Mouse (Mus musculus) neural tube, embryonic 14.5 days (tissue): ENCODE data around the gene Lysmd2. TPM values are rescaled to one million over a fixed set of nuclear protein-coding genes. Genes with fewer than 3 reads are reported as not detected.

Source experiments
- ATAC-seq: fragments of 200-750 bp; cut with Nextera tagmentation; 2 replicates; pipeline ENCODE4 v1.8.0; 2017; ENCODE audit warnings: low read depth, mild to moderate bottlenecking, moderate TSS enrichment, moderate library complexity
- H3K27ac ChIP-seq: fragments of 300-500 bp; sonication (generic); 2 replicates; pipeline ENCODE4 v1.5.1; 2014; ENCODE audit warnings: low read depth, mild to moderate bottlenecking, control low read depth, low read length, moderate library complexity, mixed read lengths
- H3K27me3 ChIP-seq: fragments of 300-500 bp; sonication (generic); 2 replicates; pipeline ENCODE4 v1.6.1; 2014; ENCODE audit warnings: low read length; ENCODE audit not compliant: control insufficient read depth, insufficient read depth
- H3K36me3 ChIP-seq: fragments of 300-500 bp; sonication (generic); 2 replicates; pipeline ENCODE4 v1.6.1; 2014; ENCODE audit warnings: low read length, mixed read lengths; ENCODE audit not compliant: control insufficient read depth, insufficient read depth
- H3K4me1 ChIP-seq: fragments of 300-500 bp; sonication (generic); 2 replicates; pipeline ENCODE4 v1.6.1; 2014; ENCODE audit warnings: low read length; ENCODE audit not compliant: control insufficient read depth, insufficient read depth
- H3K4me2 ChIP-seq: fragments of 300-500 bp; sonication (generic); 2 replicates; pipeline ENCODE4 v1.6.1; 2014; ENCODE audit warnings: mild to moderate bottlenecking, low read depth, low read length, control low read depth
- H3K4me3 ChIP-seq: fragments of 300-500 bp; sonication (generic); 2 replicates; pipeline ENCODE4 v1.5.1; 2014; ENCODE audit warnings: low read depth, low read length, control low read depth, mixed read lengths
- H3K9ac ChIP-seq: fragments of 300-500 bp; sonication (generic); replicated peaks from 2 replicates; pipeline ENCODE4 v1.6.1; 2014; ENCODE audit warnings: low read depth, mild to moderate bottlenecking, control low read depth, low read length, mixed read lengths
- H3K9me3 ChIP-seq: fragments of 300-500 bp; sonication (generic); 2 replicates; pipeline ENCODE4 v1.6.1; 2016; ENCODE audit warnings: low read length; ENCODE audit not compliant: control insufficient read depth
- WGBS: fragments of 180-500 bp; shearing (Covaris S2); extraction: QIAGEN DNeasy Blood & Tissue Kit; methylation state at CpG from one replicate; pipeline ENCODE4 v1.1.7; 2014; 5-methylcytosine and 5-hydroxymethylcytosine counted together
- polyA plus RNA-seq: library from polyadenylated mRNA; unstranded; fragments of >200 nt; fragmentation: Nextera tagmentation; extraction: Ambion mirVana; gene quantifications from 2 replicates; pipeline ENCODE4 v1.2.1, GENCODE M21; 2014

Gene Lysmd2
- polyA plus RNA-seq, 1 experiment from 2014 or later = 42.0 TPM

DNA sequence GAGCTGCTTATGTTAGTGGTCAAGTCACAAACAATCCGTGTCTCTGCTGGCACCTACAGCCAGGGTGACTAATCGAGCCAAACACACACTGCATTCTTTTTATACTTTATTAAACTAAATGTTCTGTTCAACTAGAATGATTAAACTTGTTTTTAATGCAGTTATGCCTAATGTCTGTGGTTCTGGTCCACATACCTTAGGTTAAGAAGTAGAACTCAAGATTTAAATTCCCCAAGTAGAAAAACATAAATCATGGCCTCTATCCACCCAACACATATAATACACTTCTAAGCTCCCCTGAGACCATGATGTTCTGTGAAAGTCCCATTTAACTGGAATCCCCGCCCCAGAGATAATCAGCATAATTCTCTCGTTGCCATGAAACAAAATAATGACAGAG is 54.1 kb downstream of the Lysmd2 start:
- Histone ChIP-seq H3K4me1 (peaks cover 8% of the 10 kb centered on the region; the same call in 1 of the 2 replicates), H3K4me3 (no peak overlapping the region), H3K27ac (no peak overlapping the region), H3K4me2 (no peak overlapping the region), H3K36me3 (peaks cover 17% of the 10 kb centered on the region), H3K9ac (no peak overlapping the region), H3K27me3 (no peaks in the 10 kb centered on the region), H3K9me3 (no peaks in the 10 kb centered on the region)
- 74% methylated on average over 4 of the region's 4 CpGs for WGBS
- ATAC-seq = no peak

- 93% methylated on average over 5 of the region's 5 CpGs for WGBS
- Histone ChIP-seq H3K9ac (no peak overlapping the region), H3K4me2 (no peak overlapping the region), H3K4me3 (no peak overlapping the region), H3K36me3 (peaks cover 11% of the 10 kb centered on the region), H3K27ac (no peak overlapping the region), H3K27me3 (no peaks in the 10 kb centered on the region), H3K9me3 (no peaks in the 10 kb centered on the region), H3K4me1 (peaks cover 8% of the 10 kb centered on the region; the same call in 1 of the 2 replicates)
- no peak for ATAC-seq
These were observed 55.1 kb downstream of the Lysmd2 start for GRCm38 (mm10) chr9:75680606-75681005.

GRCm38 (mm10) chr9:75683426-75684191 is 58.1 kb downstream of the Lysmd2 start, which contains the start of gene Scg3:
Gene Scg3 (minus strand): TSS chr9:75684056.
- Histone ChIP-seq H3K4me2 (peak within 1 kb of the TSS; percentile 50), H3K36me3 (no peaks in the 10 kb centered on the region), H3K9me3 (no peaks in the 10 kb centered on the region), H3K27me3 (no peaks in the 10 kb centered on the region), H3K27ac (peak within 1 kb of the TSS; percentile 83), H3K4me1 (peaks cover 8% of the 10 kb centered on the region; the same call in 1 of the 2 replicates), H3K4me3 (peak within 1 kb of the TSS; percentile 63), H3K9ac (peak within 1 kb of the TSS; percentile 74)
- ATAC-seq = peak; percentile 100
- WGBS = 5% methylated on average over 36 of the region's 42 CpGs

- H3K4me3 ChIP-seq = peak overlapping the region; percentile 63
- no peaks in the 10 kb centered on the region for H3K27me3 ChIP-seq
- H3K4me2 ChIP-seq = peak overlapping the region; percentile 50
- H3K4me1 ChIP-seq = peaks cover 8% of the 10 kb centered on the region; the same call in 1 of the 2 replicates
- peak overlapping the region; percentile 83 for H3K27ac ChIP-seq
- H3K9ac ChIP-seq = peak overlapping the region; percentile 74
- H3K36me3 ChIP-seq = no peaks in the 10 kb centered on the region
- WGBS = 57% methylated on average over 4 of the region's 4 CpGs
- no peaks in the 10 kb centered on the region; the same call in 1 of the 2 replicates for H3K9me3 ChIP-seq
- ATAC-seq = 0 out of 2 replicates have a peak, but pooled peaks have one; percentile 11
These were observed 58.8 kb downstream of the Lysmd2 start for GRCm38 (mm10) chr9:75684292-75684691.

DNA sequence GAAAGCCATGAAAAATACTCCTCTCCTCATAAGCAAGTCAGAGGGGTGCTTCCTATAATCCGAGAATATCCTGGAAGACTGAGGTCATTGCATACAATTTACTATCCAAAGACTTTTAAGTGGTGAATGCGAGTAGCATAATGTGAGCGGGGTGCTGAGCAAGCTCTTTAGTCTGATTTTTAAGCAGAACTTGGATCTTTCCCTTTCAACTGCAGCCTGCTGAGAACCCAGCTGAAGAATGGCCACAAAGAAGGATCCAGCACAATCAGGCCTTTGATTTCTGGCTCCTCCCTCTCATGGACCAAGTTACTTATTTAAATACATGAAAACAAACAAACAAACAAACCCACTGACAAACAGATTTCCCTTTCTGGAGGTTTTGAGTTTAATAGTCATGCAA is 59.2 kb downstream of the Lysmd2 start:
- H3K27me3 ChIP-seq = no peaks in the 10 kb centered on the region
- H3K9ac ChIP-seq = peak overlapping the region; percentile 74
- H3K4me1 ChIP-seq = peaks cover 8% of the 10 kb centered on the region; the same call in 1 of the 2 replicates
- no peak for ATAC-seq
- no peaks in the 10 kb centered on the region for H3K36me3 ChIP-seq
- H3K27ac ChIP-seq = peak overlapping the region; percentile 83
- H3K9me3 ChIP-seq = no peaks in the 10 kb centered on the region; the same call in 1 of the 2 replicates
- WGBS = 50% methylated on average over 3 of the region's 3 CpGs
- H3K4me3 ChIP-seq = peak overlapping the region; percentile 63
- peak overlapping the region; percentile 50 for H3K4me2 ChIP-seq

Other genes with a start within 250 kb of the Lysmd2 start
- gene Mapk6, start 215.7 kb upstream of the Lysmd2 start, polyA plus RNA-seq = 186 and 191 TPM in 2 replicates
- gene Leo1, start 184.2 kb upstream of the Lysmd2 start, polyA plus RNA-seq = 40.7 and 40.8 TPM in 2 replicates
- 60.6 and 69.9 TPM in 2 replicates for gene Tmod3, start 66.1 kb upstream of the Lysmd2 start, polyA plus RNA-seq
- 230 and 265 TPM in 2 replicates for gene Tmod2, start 14.4 kb upstream of the Lysmd2 start, polyA plus RNA-seq
- 133 and 144 TPM in 2 replicates for gene Scg3, start 58.3 kb downstream of the Lysmd2 start, polyA plus RNA-seq
- gene Bmp5, start 149.6 kb downstream of the Lysmd2 start, polyA plus RNA-seq = 0.28 and 4.6 TPM in 2 replicates